Mouse (Mus musculus) thymus, postnatal 14 days (tissue): ENCODE results near the gene Gm10964.
"Not testable (repeated sequence)": the region's sequence is repeated elsewhere in the genome, so short reads cannot be mapped to it uniquely, and the experiment has no call there.

Source experiments
- DNase-seq: peaks from one replicate; pipeline ENCODE4 v3.0.0; 2021

Gm10964 gene

GRCm38 (mm10) chr3:103779183-103779582, 40.0 kb downstream of the Gm10964 start:
- peak; percentile 38 for DNase-seq

- DNase-seq, result peak; percentile 34
These were observed 41.1 kb downstream of the Gm10964 start for GRCm38 (mm10) chr3:103780271-103780670.

GRCm38 (mm10) chr3:103780777-103781176, 41.6 kb downstream of the Gm10964 start:
- DNase-seq, result no peak

GRCm38 (mm10) chr3:103782844-103783609, 43.9 kb downstream of the Gm10964 start:
- DNase-seq, result no peak

- no peak for DNase-seq
These were observed 48.1 kb downstream of the Gm10964 start for GRCm38 (mm10) chr3:103787225-103787624.

GRCm38 (mm10) chr3:103789096-103789495, 49.9 kb downstream of the Gm10964 start:
- no peak for DNase-seq

- no peak for DNase-seq
These were observed 50.8 kb downstream of the Gm10964 start for GRCm38 (mm10) chr3:103789891-103790345.

GRCm38 (mm10) chr3:103790346-103791145, 51.4 kb downstream of the Gm10964 start:
- peak; percentile 55 for DNase-seq

- peak; percentile 96 for DNase-seq
These were observed 52.3 kb downstream of the Gm10964 start, which contains the start of gene Hipk1 for GRCm38 (mm10) chr3:103791230-103792110. Gene Hipk1, minus strand, starts transcription at chr3:103791563.

- DNase-seq, result not testable (repeated sequence)
These were observed 52.9 kb downstream of the Gm10964 start for GRCm38 (mm10) chr3:103792111-103792406.

- no peak for DNase-seq
These were observed 53.4 kb downstream of the Gm10964 start for GRCm38 (mm10) chr3:103792566-103792965.
